In the genomic region with DNA sequence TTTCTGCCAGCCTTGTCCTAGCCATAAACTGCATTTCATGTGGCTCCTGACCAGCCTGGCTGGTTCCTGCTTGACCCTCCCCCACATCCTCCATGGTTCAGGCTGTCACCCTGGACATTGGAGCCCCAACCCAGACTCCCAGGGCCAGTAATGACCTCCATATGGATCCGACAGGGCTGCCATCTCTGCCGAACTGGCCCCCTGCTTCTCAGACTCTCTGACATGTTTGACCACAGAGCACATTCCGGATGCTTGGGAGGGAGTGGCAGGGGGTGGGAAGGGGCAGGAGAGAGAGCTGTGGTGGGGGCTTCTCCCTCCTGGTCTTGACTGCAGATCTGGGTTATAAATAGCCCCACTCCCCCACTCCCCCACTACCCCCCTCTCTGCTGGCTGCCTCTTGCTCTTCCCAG, we compare ENCODE assay signal across 21 mouse cellular contexts. TPM values are rescaled to one million over a fixed set of nuclear protein-coding genes. Genes with fewer than 3 reads are reported as not detected.
DNase-seq lines count a peak whose midpoint lies in the region; ATAC-seq and TF ChIP-seq lines count a peak whose summit lies in the region.
"Had no signal": no experiment of that assay in that cellular context is flagged by ENCODE, and none has a peak within 500 bp of the region (broad histone marks: within the 10 kb centered on the region; RNA-seq: fewer than 3 reads in every experiment).

No protein-coding gene starts in this region.

- intact Hi-C loops in gastrocnemius, adult 2 months (cut with DNase I) = no loop called here
- intact Hi-C loops in heart, postnatal 25 days (cut with DNase I) = no loop called here

- ATAC-seq in heart, embryonic 16.5 days (replicated peaks; ENCODE audit: extremely low read depth, insufficient read depth, low FRiP score) = no peak
- ATAC-seq in limb, embryonic 11.5 days (ENCODE audit: insufficient number of reproducible peaks, low FRiP score, low TSS enrichment, low read depth) = 0 out of 2 replicates have a peak, but pooled peaks have one; percentile 28
- ATAC-seq: forebrain, embryonic 13.5 days; intestine, embryonic 15.5 days; liver, postnatal 0 days; midbrain, embryonic 15.5 days; Patski had no signal

- H3K27ac ChIP-seq in gastrocnemius, adult 2 months = no peak overlapping the region
- H3K27ac ChIP-seq in heart, embryonic 16.5 days (ENCODE audit: low read length) = no peak overlapping the region
- H3K27ac ChIP-seq in limb, embryonic 11.5 days (replicated peaks; ENCODE audit: low read depth, low read length) = peak overlapping the region; percentile 80
- H3K27ac ChIP-seq: forebrain, embryonic 13.5 days; intestine, embryonic 15.5 days; midbrain, embryonic 15.5 days had no signal

- H3K36me3 ChIP-seq in heart, embryonic 16.5 days (ENCODE audit: control insufficient read depth, insufficient read depth) = no peaks in the 10 kb centered on the region
- no peaks in the 10 kb centered on the region for H3K36me3 ChIP-seq in limb, embryonic 11.5 days (ENCODE audit: control insufficient read depth, insufficient read depth, low read length)
- H3K36me3 ChIP-seq: intestine, embryonic 15.5 days; midbrain, embryonic 15.5 days had no signal

- no peak overlapping the region for H3K9ac ChIP-seq in heart, embryonic 16.5 days (ENCODE audit: low read length)
- 0 out of 2 replicates have a peak overlapping the region, but pooled peaks have one; percentile 17 for H3K9ac ChIP-seq in limb, embryonic 11.5 days (ENCODE audit: low read length)
- H3K9ac ChIP-seq: forebrain, embryonic 13.5 days; intestine, embryonic 15.5 days; liver, postnatal 0 days; midbrain, embryonic 15.5 days had no signal

- no peak overlapping the region for H3K4me3 ChIP-seq in gastrocnemius, adult 2 months
- H3K4me3 ChIP-seq in heart, embryonic 16.5 days (ENCODE audit: low read length) = no peak overlapping the region
- H3K4me3 ChIP-seq in limb, embryonic 11.5 days (ENCODE audit: low read depth, low read length) = no peak overlapping the region
- H3K4me3 ChIP-seq: forebrain, embryonic 13.5 days; intestine, embryonic 15.5 days; midbrain, embryonic 15.5 days had no signal

- 0 out of 2 replicates have a peak, but pooled peaks cover 2% of the 10 kb centered on the region for H3K27me3 ChIP-seq in heart, embryonic 16.5 days (ENCODE audit: control insufficient read depth, insufficient read depth, low read length)
- no peaks in the 10 kb centered on the region for H3K27me3 ChIP-seq in limb, embryonic 11.5 days (ENCODE audit: control insufficient read depth, insufficient read depth, low read length)
- H3K27me3 ChIP-seq: forebrain, embryonic 13.5 days; intestine, embryonic 15.5 days; midbrain, embryonic 15.5 days had no signal

- H3K4me2 ChIP-seq in heart, embryonic 16.5 days (ENCODE audit: low read depth, low read length) = peak overlapping the region; percentile 7; the same call in 1 of the 2 replicates
- no peak overlapping the region for H3K4me2 ChIP-seq in limb, embryonic 11.5 days (ENCODE audit: low read depth, severe bottlenecking)
- H3K4me2 ChIP-seq: forebrain, embryonic 13.5 days; intestine, embryonic 15.5 days; midbrain, embryonic 15.5 days had no signal

- 26% methylated on average over 3 of the region's 3 CpGs for WGBS in heart, embryonic 16.5 days
- 4% methylated on average over 3 of the region's 3 CpGs for WGBS in limb, embryonic 11.5 days

- no peak for TF ChIP-seq CTCF in gastrocnemius, adult 2 months (IDR thresholded peaks at IDR 0.05)

- DNase-seq in gastrocnemius, adult 2 months = peak; percentile 7
- DNase-seq in gastrocnemius, adult 18-20 months (ENCODE audit: low spot score) = no peak
- no peak for DNase-seq in heart, postnatal 25 days (ENCODE audit: low spot score)
- peak; percentile 51 for DNase-seq in embryo, embryonic 11 days
- DNase-seq in limb, embryonic 11.5 days (ENCODE audit: low spot score) = peak; percentile 62
- no peak for DNase-seq in urinary bladder, adult 2 months (ENCODE audit: low spot score)
- no peak for DNase-seq in lung, postnatal 25 days (ENCODE audit: low spot score)
- DNase-seq: cerebellum, adult 9-11 months; liver, postnatal 0 days; thymus, postnatal 36 days had no signal

- H3K9me3 ChIP-seq in heart, embryonic 16.5 days (replicated peaks; ENCODE audit: control insufficient read depth, low read length) = no peaks in the 10 kb centered on the region
- H3K9me3 ChIP-seq in limb, embryonic 11.5 days (ENCODE audit: control insufficient read depth, low read length) = no peaks in the 10 kb centered on the region
- H3K9me3 ChIP-seq: forebrain, embryonic 13.5 days; intestine, embryonic 15.5 days; midbrain, embryonic 15.5 days had no signal

- peaks cover 11% of the 10 kb centered on the region for H3K4me1 ChIP-seq in heart, embryonic 16.5 days (ENCODE audit: control insufficient read depth, insufficient read depth, low read length)
- peaks cover 47% of the 10 kb centered on the region for H3K4me1 ChIP-seq in limb, embryonic 11.5 days (ENCODE audit: control insufficient read depth, insufficient read depth, low read length)
- H3K4me1 ChIP-seq: forebrain, embryonic 13.5 days; intestine, embryonic 15.5 days; midbrain, embryonic 15.5 days had no signal

RNA-seq across cellular contexts. Expression of a gene that starts 59.0 kb away (rescaled TPM):
- total RNA-seq in gastrocnemius, adult 2 months (2021) = not detected
- total RNA-seq in gastrocnemius, adult 18-20 months (2021) = not detected
- polyA plus RNA-seq in heart, embryonic 16.5 days (2015; fragmentation: Nextera tagmentation; extraction: Ambion mirVana) = not detected in 2 replicates
- not detected for total RNA-seq in heart, postnatal 25 days (2021)
- not detected in 2 replicates for polyA plus RNA-seq in limb, embryonic 11.5 days (2014; fragmentation: Nextera tagmentation; extraction: Ambion mirVana)
- polyA plus RNA-seq in urinary bladder, adult 2 months (2012; rRNA removed) = not detected in 2 replicates
- total RNA-seq: adrenal gland, postnatal 4 days; gastrocnemius, adult 8-10 months; layer of hippocampus, postnatal 10 days; left cerebral cortex, postnatal 25 days had no signal
- polyA plus RNA-seq: forebrain, embryonic 13.5 days; hindbrain, embryonic 11.5 days; intestine, embryonic 15.5 days; liver, postnatal 0 days; midbrain, embryonic 15.5 days; Patski; spleen, adult 2 months had no signal

Comparison
In these comparisons a context has a peak if more than half of its experiments do, and no peak if none do; other contexts are left out.
1. DNase-seq: peak in gastrocnemius, adult 2 months (single experiment), embryo, embryonic 11 days (single experiment) and limb, embryonic 11.5 days (single experiment); none in gastrocnemius, adult 18-20 months (single experiment), heart, postnatal 25 days (single experiment), urinary bladder, adult 2 months (single experiment) and lung, postnatal 25 days (single experiment).